Mouse (Mus musculus) liver, adult (tissue): Measurements from ENCODE around the gene Il10ra.

ENCODE experiments used
- GATA4 ChIP-seq: IDR thresholded peaks from 2 replicates; pipeline ENCODE4 v1.6.1; 2014; ENCODE audit warnings: mild to moderate bottlenecking, low read length; ENCODE audit not compliant: insufficient replicate concordance

Gene Il10ra

GRCm38 (mm10) chr9:45245432-45245831 is 23.5 kb downstream of the Il10ra start:
- TF ChIP-seq GATA4, result no peak

- TF ChIP-seq GATA4, result no peak
These were observed 27.6 kb downstream of the Il10ra start for GRCm38 (mm10) chr9:45241397-45241796.

GRCm38 (mm10) chr9:45236744-45237143 is 32.2 kb downstream of the Il10ra start:
- no peak for TF ChIP-seq GATA4

DNA sequence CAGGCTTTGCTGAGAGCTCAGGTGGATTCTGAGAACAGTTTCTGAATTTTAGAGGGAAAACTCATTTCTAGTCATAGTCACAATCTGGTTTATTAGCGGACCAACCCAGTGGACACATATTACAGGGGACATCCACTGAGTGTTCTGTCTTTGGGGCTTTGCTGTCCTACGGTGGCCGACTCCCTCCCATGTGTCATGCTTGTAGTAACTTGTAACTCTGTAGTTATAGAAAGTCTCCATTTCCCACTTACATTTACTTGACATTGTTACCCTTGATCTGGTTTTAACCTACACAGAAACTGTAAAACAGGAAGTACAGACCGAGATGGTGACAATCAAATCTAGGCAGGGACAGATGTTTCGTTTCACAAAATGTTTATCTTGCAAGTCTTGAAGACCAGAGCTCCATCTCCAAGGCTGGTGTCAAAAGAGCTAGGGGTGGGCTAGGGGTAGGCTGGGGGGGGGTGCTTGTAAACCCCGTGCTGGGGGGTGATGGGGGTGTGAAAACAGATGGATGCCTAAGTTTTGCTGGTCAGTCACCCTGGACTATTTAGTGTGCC is 33.2 kb downstream of the Il10ra start:
- no peak for TF ChIP-seq GATA4

GRCm38 (mm10) chr9:45229359-45229758 is 39.6 kb downstream of the Il10ra start:
- TF ChIP-seq GATA4, result no peak

DNA sequence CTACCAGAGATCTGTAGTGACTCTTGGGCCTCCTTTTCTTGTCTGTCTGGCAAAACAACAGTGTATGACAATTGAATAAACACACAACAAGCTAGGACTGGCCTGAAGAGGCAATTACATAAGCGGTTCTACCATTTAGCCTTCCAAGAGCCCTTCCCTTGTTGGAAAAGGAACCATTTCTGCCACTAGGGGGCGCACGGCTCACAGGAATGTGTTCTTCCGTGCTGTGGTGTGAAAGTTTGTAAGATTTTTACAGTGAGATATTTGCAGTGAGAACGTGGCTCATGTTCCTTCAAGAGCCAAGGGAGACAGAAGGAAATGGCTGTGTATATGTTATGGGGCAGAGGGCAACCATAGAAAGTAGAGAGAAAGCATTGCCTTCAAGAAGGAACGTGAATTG is 47.4 kb downstream of the Il10ra start:
- no peak for TF ChIP-seq GATA4

- TF ChIP-seq GATA4, result no peak
These were observed 49.3 kb downstream of the Il10ra start for GRCm38 (mm10) chr9:45219644-45220043.

DNA sequence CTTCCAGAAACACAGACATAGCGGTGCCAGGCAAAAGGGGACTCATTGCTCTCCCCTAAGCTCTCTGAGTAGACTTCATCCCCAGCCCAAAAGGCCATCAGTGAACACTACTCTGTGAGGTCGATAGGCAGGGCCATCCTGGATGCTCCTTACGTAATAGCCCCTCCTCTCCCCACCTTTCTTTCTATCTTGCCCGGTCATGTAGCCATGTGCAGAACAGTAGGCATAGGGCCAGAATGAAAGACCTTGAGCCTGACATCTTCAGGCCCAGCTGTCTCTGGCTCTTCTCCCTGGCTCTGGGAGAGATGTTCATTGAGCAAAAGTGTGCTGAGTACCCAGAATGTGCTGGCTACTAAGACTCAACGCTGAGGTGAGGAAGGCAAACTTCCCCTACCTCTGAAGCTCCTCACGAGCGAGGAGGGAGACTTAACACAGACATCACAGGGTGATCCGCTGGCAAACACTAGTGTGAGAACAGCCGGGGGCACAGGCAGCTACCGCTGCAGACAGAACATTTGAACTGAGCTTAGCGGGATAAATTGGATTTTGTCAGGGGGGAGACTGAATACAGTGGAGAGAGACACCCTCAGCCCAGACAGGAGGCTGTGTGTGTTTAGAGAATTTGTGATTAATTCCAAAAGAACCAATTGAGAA is 53.3 kb downstream of the Il10ra start:
- no peak for TF ChIP-seq GATA4

DNA sequence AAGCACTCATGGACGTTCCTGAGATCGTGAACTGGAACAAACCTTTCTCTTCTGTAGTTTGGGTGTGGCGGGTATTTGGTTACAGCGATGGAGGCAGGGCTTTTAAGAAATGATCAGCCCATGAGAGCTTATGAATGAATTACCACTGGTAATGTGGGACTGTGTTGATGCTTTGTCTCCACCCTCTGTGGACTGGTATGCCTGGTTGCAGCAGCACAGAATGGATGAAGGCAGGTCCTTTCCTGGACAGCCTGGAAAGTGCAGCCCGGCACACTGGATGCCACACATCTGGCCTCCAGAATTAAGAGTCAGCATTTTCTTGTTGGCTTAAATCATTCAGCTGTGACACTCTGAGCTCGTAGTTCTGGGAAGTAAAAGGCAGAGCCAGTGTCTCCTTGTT is 56.9 kb downstream of the Il10ra start:
- TF ChIP-seq GATA4, result no peak

DNA sequence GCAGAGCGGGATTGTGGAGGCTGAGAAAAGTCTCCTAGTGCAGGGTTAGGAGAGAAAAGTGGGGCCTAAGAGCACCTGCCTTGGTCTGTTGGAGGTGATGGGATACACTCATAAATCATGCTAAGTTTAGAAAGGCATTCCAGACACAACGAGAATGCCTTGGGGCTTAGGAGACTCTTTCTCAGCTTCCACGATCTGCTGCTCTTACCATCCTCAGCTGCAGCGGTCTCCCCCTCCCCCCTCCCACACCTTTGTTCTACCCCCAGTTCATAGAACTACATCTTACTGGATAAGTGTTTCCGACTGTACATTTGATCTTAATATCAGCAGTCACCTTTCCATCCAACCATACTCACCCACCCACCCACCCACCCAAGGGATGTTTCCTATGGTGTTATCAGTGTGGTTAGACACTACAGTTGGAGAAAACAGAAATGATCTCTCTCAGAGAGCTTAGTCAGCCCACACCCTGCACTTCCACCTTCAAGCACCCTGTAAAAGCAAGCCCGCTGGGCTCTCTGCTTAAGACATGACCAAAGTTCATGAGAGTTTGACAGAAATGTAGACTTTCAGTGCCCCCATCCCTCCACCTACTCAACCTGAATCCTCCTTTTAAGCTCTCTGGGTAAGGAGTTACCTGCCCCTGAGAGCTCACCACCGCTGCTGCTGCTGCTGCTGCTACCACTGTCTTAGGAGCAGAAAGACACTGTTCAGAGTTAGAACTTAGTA is 61.8 kb downstream of the Il10ra start:
- TF ChIP-seq GATA4, result no peak

DNA sequence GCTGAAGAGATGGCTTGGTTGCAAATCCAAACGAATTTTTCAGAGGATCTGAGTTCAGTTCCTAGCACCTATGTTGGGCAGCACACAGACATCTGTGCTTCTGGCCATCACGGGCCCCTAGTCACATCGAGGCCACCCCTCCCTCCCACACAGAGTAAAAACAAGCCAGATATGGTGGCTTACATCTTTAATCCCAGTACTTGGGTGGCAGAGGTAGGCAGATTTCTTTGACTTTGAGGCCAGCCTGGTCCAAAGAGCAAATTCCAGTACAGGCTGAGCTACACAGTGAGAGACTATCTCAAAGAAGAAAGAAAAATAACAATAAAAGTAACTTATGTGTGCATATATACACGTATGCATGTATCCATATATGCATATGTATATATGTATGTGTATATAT is 62.8 kb downstream of the Il10ra start:
- TF ChIP-seq GATA4, result no peak

DNA sequence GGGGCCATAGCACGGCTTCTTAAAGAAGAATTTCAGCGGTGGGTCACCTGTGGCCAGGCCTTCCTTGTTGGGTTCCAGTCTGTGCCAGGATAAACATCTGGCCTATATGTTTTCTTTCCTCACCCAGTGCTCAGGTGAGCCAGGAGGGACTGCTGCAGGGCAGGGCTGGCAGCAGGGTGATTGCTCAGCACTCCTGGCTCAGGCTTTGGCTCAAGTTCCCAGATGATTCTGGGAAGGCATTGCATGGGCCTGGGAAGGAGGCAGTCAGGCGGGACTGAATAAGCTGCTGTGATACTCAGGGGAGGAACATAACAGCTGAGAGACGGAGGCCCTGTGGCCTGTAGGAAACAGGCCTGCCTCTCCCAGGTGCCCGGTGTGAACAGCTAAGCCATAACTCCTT is 63.8 kb downstream of the Il10ra start:
- no peak for TF ChIP-seq GATA4
